Mouse (Mus musculus) urinary bladder, postnatal 4 days (tissue): Measurements from ENCODE around the gene Drd2.
A peak's percentile ranks its signal among the peaks of the same experiment; 100 is the strongest.

Experiments
- DNase-seq, 2 experiments: peaks; one replicate each; pipeline ENCODE4 v3.0.0; 2021 to 2022; ENCODE audit warnings: low spot score in 2 of 2

Drd2 gene

DNA sequence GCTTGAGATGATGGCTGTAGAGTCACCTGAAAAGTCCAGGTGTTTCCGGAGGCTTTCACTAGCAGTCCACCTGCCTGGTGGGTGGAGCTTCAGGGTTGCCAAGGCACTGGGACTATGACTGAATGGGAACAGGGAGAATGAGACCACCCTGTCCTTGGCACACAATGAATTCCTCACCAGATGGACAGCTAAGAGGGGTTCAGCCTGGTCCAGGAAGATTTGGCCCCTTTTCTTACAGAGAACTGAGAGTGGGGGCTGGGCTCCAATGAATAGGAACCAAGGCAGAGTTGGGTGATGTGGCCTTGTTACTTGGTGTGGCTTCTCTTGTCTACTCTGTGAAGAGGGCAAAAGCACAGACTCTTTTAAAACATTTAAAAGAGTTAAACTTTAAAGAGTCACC is 112.0 kb downstream of the Drd2 start:
- no peak for DNase-seq

DNA sequence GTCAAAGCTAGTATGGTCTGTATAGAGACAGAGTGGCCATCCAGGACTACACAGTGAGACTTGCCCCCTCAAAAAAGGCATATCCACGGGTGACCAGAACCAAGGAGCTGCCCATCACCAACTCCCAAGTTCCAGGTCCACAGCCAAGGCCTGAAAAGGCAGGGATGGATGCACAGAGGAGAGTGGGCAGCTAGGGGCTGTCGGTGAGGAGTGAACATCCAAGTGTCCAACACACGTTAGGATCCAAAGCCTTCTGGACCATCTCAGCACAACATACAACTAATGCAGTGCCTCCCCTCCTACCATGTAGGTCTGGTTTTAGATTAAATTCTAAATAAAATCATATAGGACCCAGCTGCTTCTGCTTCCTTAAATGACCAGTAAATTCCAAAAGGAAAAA is 115.7 kb downstream of the Drd2 start:
- peak in 1 of 2 experiments; percentile 54 for DNase-seq
